9 mouse cellular contexts compared by ENCODE assay signal in the genomic region with DNA sequence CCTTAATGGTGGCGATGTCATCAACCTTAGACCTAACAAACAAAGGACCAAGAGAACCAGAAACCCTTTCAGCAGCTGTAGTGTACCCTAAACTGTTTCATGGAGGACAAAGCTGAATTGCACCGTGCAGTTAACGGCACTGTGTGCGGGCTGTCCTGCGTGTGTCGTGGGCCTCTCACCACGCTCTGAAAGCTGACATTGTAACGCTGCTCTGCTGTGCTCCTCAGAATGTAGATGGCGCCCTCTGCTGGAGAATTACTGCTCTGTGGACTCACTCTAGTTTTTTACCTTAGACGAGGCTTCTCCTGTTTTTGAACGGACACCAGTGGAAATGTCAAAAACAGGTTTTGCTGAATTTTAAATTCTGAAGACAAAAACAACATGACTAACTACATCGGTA. TPM values are rescaled to one million over a fixed set of nuclear protein-coding genes. Genes with fewer than 3 reads are reported as not detected.
DNase-seq lines count a peak whose midpoint lies in the region; ATAC-seq lines count a peak whose summit lies in the region.
"Had no signal": no experiment of that assay in that cellular context is flagged by ENCODE, and none has a peak within 500 bp of the region (broad histone marks: within the 10 kb centered on the region; RNA-seq: fewer than 3 reads in every experiment).

No protein-coding gene starts in this region.

- no peak overlapping the region for H3K4me3 ChIP-seq in kidney, embryonic 16.5 days (ENCODE audit: low read length)
- no peak overlapping the region for H3K4me3 ChIP-seq in liver, embryonic 11.5 days (ENCODE audit: low read depth, low read length)
- H3K4me3 ChIP-seq in stomach, embryonic 14.5 days (ENCODE audit: low read depth, low read length) = no peak overlapping the region
- H3K4me3 ChIP-seq: embryonic facial prominence, embryonic 13.5 days had no signal

- H3K27me3 ChIP-seq in kidney, embryonic 16.5 days (ENCODE audit: insufficient read depth, low read length) = no peaks in the 10 kb centered on the region
- H3K27me3 ChIP-seq in liver, embryonic 11.5 days (replicated peaks; ENCODE audit: control insufficient read depth, insufficient read depth, low read length) = no peaks in the 10 kb centered on the region
- H3K27me3 ChIP-seq in stomach, embryonic 14.5 days (ENCODE audit: control insufficient read depth, insufficient read depth, low read length) = no peaks in the 10 kb centered on the region
- H3K27me3 ChIP-seq: embryonic facial prominence, embryonic 13.5 days had no signal

- no peaks in the 10 kb centered on the region for H3K4me1 ChIP-seq in kidney, embryonic 16.5 days (ENCODE audit: insufficient read depth, low read length)
- no peaks in the 10 kb centered on the region for H3K4me1 ChIP-seq in liver, embryonic 11.5 days (replicated peaks; ENCODE audit: control insufficient read depth, insufficient read depth, low read length)
- H3K4me1 ChIP-seq in stomach, embryonic 14.5 days (ENCODE audit: control insufficient read depth, insufficient read depth, low read length) = no peaks in the 10 kb centered on the region
- H3K4me1 ChIP-seq: embryonic facial prominence, embryonic 13.5 days had no signal

- H3K27ac ChIP-seq in kidney, embryonic 16.5 days (ENCODE audit: low read length) = no peak overlapping the region
- no peak overlapping the region for H3K27ac ChIP-seq in liver, embryonic 11.5 days (ENCODE audit: low read depth, low read length)
- no peak overlapping the region for H3K27ac ChIP-seq in stomach, embryonic 14.5 days (ENCODE audit: low read length)
- H3K27ac ChIP-seq: embryonic facial prominence, embryonic 13.5 days had no signal

- DNase-seq in 3T3-L1 (ENCODE audit: low read depth, low spot score) = peak; percentile 91
- peak; percentile 69 to 77 for DNase-seq in adrenal gland, adult 18-20 months (ENCODE audit: low spot score in 2 of 2)
- DNase-seq in embryo, embryonic 10.5 days (ENCODE audit: low spot score) = peak; percentile 89
- peak; percentile 70 to 84 for DNase-seq in gastrocnemius, postnatal 4 days (ENCODE audit: low spot score in 2 of 2)
- peak; percentile 53 for DNase-seq in liver, embryonic 11.5 days (ENCODE audit: low spot score)
- peak; percentile 84 for DNase-seq in naive thymus-derived CD4-positive, alpha-beta T cell, adult 2 months (ENCODE audit: low read depth)

- H3K36me3 ChIP-seq in kidney, embryonic 16.5 days (ENCODE audit: insufficient read depth, low read length) = peaks cover 55% of the 10 kb centered on the region
- H3K36me3 ChIP-seq in liver, embryonic 11.5 days (ENCODE audit: control insufficient read depth, insufficient read depth, low read length) = peaks cover 17% of the 10 kb centered on the region; the same call in 1 of the 2 replicates
- H3K36me3 ChIP-seq in stomach, embryonic 14.5 days (ENCODE audit: control insufficient read depth, insufficient read depth, low read length) = peaks cover 25% of the 10 kb centered on the region

- H3K9ac ChIP-seq in kidney, embryonic 16.5 days (replicated peaks; ENCODE audit: low read length) = no peak overlapping the region
- H3K9ac ChIP-seq in liver, embryonic 11.5 days (ENCODE audit: low read depth, low read length) = no peak overlapping the region
- H3K9ac ChIP-seq in stomach, embryonic 14.5 days (replicated peaks; ENCODE audit: low read depth, low read length) = no peak overlapping the region
- H3K9ac ChIP-seq: embryonic facial prominence, embryonic 13.5 days had no signal

- WGBS in kidney, embryonic 16.5 days = 29% methylated on average over 12 of the region's 12 CpGs
- 42% methylated on average over 12 of the region's 12 CpGs for WGBS in liver, embryonic 11.5 days
- WGBS in stomach, embryonic 14.5 days = 31% methylated on average over 12 of the region's 12 CpGs

- no peaks in the 10 kb centered on the region for H3K9me3 ChIP-seq in kidney, embryonic 16.5 days (ENCODE audit: low read length)
- H3K9me3 ChIP-seq in liver, embryonic 11.5 days (ENCODE audit: control insufficient read depth, low read length) = no peaks in the 10 kb centered on the region
- H3K9me3 ChIP-seq in stomach, embryonic 14.5 days (ENCODE audit: control insufficient read depth, low read depth, low read length) = no peaks in the 10 kb centered on the region
- H3K9me3 ChIP-seq: embryonic facial prominence, embryonic 13.5 days had no signal

- no peak overlapping the region for H3K4me2 ChIP-seq in kidney, embryonic 16.5 days (replicated peaks; ENCODE audit: low read depth, low read length)
- H3K4me2 ChIP-seq in liver, embryonic 11.5 days = no peak overlapping the region
- H3K4me2 ChIP-seq in stomach, embryonic 14.5 days (replicated peaks; ENCODE audit: low read depth, low read length) = no peak overlapping the region
- H3K4me2 ChIP-seq: embryonic facial prominence, embryonic 13.5 days had no signal

- peak; percentile 71; the same call in 1 of the 2 replicates for ATAC-seq in kidney, embryonic 16.5 days (ENCODE audit: low FRiP score, low TSS enrichment)
- peak; percentile 61; the same call in 1 of the 2 replicates for ATAC-seq in liver, embryonic 11.5 days (replicated peaks; ENCODE audit: low FRiP score)
- peak; percentile 66; the same call in 1 of the 2 replicates for ATAC-seq in stomach, embryonic 14.5 days (ENCODE audit: insufficient number of reproducible peaks, insufficient read depth, low FRiP score, low read depth)

RNA-seq across cellular contexts. Expression of gene Bag2, which starts 18.3 kb away (rescaled TPM):
- total RNA-seq in adrenal gland, adult 18-20 months (2021) = 10 to 100 TPM; 15.7 to 17.9 TPM
- total RNA-seq in gastrocnemius, postnatal 4 days (2021) = 10 to 100 TPM; 40.1 to 51.1 TPM
- polyA plus RNA-seq in kidney, embryonic 16.5 days (2015; fragmentation: Nextera tagmentation; extraction: Ambion mirVana) = 98.1 and 105 TPM in 2 replicates
- 103 and 108 TPM in 2 replicates for polyA plus RNA-seq in liver, embryonic 11.5 days (2014; fragmentation: Nextera tagmentation; extraction: Ambion mirVana)
- polyA plus RNA-seq in stomach, embryonic 14.5 days (2014; fragmentation: Nextera tagmentation; extraction: Ambion mirVana) = 61.7 and 63.2 TPM in 2 replicates

RNA-seq across cellular contexts. Expression of gene Rab23, which starts 19.6 kb away (rescaled TPM):
- 10 to 100 TPM in 1 of 2 experiments, 1 to 10 TPM in 1; 8.3 to 13.5 TPM for total RNA-seq in adrenal gland, adult 18-20 months (2021)
- total RNA-seq in gastrocnemius, postnatal 4 days (2021) = 10 to 100 TPM; 18.4 to 19.7 TPM
- 26.8 and 27.5 TPM in 2 replicates for polyA plus RNA-seq in kidney, embryonic 16.5 days (2015; fragmentation: Nextera tagmentation; extraction: Ambion mirVana)
- polyA plus RNA-seq in liver, embryonic 11.5 days (2014; fragmentation: Nextera tagmentation; extraction: Ambion mirVana) = 10.1 and 11.6 TPM in 2 replicates
- polyA plus RNA-seq in stomach, embryonic 14.5 days (2014; fragmentation: Nextera tagmentation; extraction: Ambion mirVana) = 30.3 and 32.3 TPM in 2 replicates
